Mouse (Mus musculus): ENCODE results near the gene Vps37c. TPM values are rescaled to one million over a fixed set of nuclear protein-coding genes. Genes with fewer than 3 reads are reported as not detected.

Gene Vps37c
- total RNA-seq, 1 experiment from 2014 or later, result 19.1 TPM

Other genes starting within 250 kb of the Vps37c start
- 3.9 and 5.8 TPM in 2 replicates for gene Lrrc10b, start 231.3 kb upstream of the Vps37c start, total RNA-seq (2021)
- gene Ppp1r32, start 205.8 kb upstream of the Vps37c start, total RNA-seq (2021), result 0.53 and 0.63 TPM in 2 replicates
- 52.9 and 67.6 TPM in 2 replicates for gene Cpsf7, start 163.5 kb upstream of the Vps37c start, total RNA-seq (2021)
- 49.9 and 55.7 TPM in 2 replicates for gene Sdhaf2, start 162.6 kb upstream of the Vps37c start, total RNA-seq (2021)
- gene Tmem216, start 132.5 kb upstream of the Vps37c start, total RNA-seq (2021), result 12.1 and 12.8 TPM in 2 replicates
- 19.0 and 21.2 TPM in 2 replicates for gene Cyb561a3, start 111.6 kb upstream of the Vps37c start, total RNA-seq (2021)
- gene Tmem138, start 111.4 kb upstream of the Vps37c start, total RNA-seq (2021), result 9.2 and 11.2 TPM in 2 replicates
- gene Ddb1, start 83.4 kb upstream of the Vps37c start, total RNA-seq (2021), result 253 and 279 TPM in 2 replicates
- 20.1 and 29.6 TPM in 2 replicates for gene Tkfc, start 83.1 kb upstream of the Vps37c start, total RNA-seq (2021)
- 1.2 and 2.2 TPM in 2 replicates for gene Vwce, start 54.5 kb upstream of the Vps37c start, total RNA-seq (2021)
- not detected in 2 replicates for gene Pga5, start 10.7 kb upstream of the Vps37c start, total RNA-seq (2021)
- gene Cd5, start 50.3 kb downstream of the Vps37c start, total RNA-seq (2021), result 1.3 and 8.7 TPM in 2 replicates
- gene Cd6, start 141.3 kb downstream of the Vps37c start, total RNA-seq (2021), result 0.41 and 5.2 TPM in 2 replicates
- 2.0 and 2.6 TPM in 2 replicates for gene Slc15a3, start 151.0 kb downstream of the Vps37c start, total RNA-seq (2021)
- 19.6 and 20.2 TPM in 2 replicates for gene Tmem132a, start 181.2 kb downstream of the Vps37c start, total RNA-seq (2021)
- gene Tmem109, start 193.3 kb downstream of the Vps37c start, total RNA-seq (2021), result 92.7 and 101 TPM in 2 replicates
- 125 and 126 TPM in 2 replicates for gene Prpf19, start 206.5 kb downstream of the Vps37c start, total RNA-seq (2021)
- not detected in 2 replicates for gene Zp1, start 231.9 kb downstream of the Vps37c start, total RNA-seq (2021)
- gene Ptgdr2, start 248.4 kb downstream of the Vps37c start, total RNA-seq (2021), result not detected in 2 replicates

Measured in adrenal gland, postnatal 14 days (tissue).